Mouse (Mus musculus) brown adipose tissue, adult 24 weeks (tissue): ENCODE measurements around the gene Olfr630. TPM values are rescaled to one million over a fixed set of nuclear protein-coding genes. Genes with fewer than 3 reads are reported as not detected.
"Not testable (repeated sequence)": the region's sequence is repeated elsewhere in the genome, so short reads cannot be mapped to it uniquely, and the experiment has no call there.

Experiments
- H3K27ac ChIP-seq: fragments of 200-500 bp; replicated peaks from 2 replicates; pipeline ENCODE4 v1.5.1; 2012; ENCODE audit warnings: low read depth, mild to moderate bottlenecking, low read length
- H3K4me1 ChIP-seq: fragments of 200-500 bp; 2 replicates; pipeline ENCODE4 v1.6.1; 2012; ENCODE audit warnings: low read length, mixed read lengths; ENCODE audit not compliant: control insufficient read depth, insufficient read depth, insufficient read length
- H3K4me3 ChIP-seq: fragments of 200-500 bp; 2 replicates; pipeline ENCODE4 v1.5.1; 2012; ENCODE audit warnings: low read depth, mild to moderate bottlenecking, low read length, moderate library complexity; ENCODE audit not compliant: insufficient read depth
- polyA plus RNA-seq: library from polyadenylated mRNA; stranded (reverse); fragments of >200 nt; gene quantifications from 2 replicates; pipeline ENCODE4 v1.2.4, GENCODE M21; 2012; ENCODE audit not compliant: missing spikeins, insufficient read depth, insufficient read length

Olfr630 gene
- polyA plus RNA-seq, result not detected in 2 replicates

GRCm38 (mm10) chr7:103757233-103757632 is at the start of gene Olfr630:
TSS of gene Olfr630 (minus strand) at chr7:103757333.
- no peaks in the 10 kb centered on the region for H3K4me1 ChIP-seq
- no peak within 1 kb of the TSS for H3K4me3 ChIP-seq
- H3K27ac ChIP-seq, result no peak within 1 kb of the TSS

- Histone ChIP-seq H3K4me1 (no peaks in the 10 kb centered on the region), H3K4me3 (no peak overlapping the region), H3K27ac (no peak overlapping the region)
Measured at GRCm38 (mm10) chr7:103806856-103807255, 49.7 kb upstream of the Olfr630 start.

- Histone ChIP-seq H3K27ac (no peak overlapping the region), H3K4me1 (no peaks in the 10 kb centered on the region), H3K4me3 (no peak overlapping the region)
Measured at GRCm38 (mm10) chr7:103792669-103793388, 35.7 kb upstream of the Olfr630 start.

DNA sequence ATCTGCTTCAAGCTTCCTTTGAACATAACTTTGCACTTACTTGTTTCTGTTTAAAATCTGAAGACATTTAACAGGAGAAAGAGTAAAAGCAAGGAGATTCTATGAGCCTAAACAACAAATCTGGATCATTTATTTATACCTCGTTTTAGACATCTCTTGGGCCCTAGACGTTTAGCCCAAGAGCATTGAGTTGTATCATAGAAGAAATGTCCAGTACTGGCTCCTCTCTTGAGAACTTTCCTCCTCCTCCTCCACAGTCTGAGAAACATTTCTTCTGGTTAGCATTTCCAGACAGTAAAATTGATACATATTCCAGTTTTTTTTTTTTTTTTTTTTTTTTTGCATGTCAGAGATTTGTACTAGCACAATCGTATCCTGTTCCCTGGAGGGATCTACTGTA is 34.6 kb upstream of the Olfr630 start, which contains the start of gene Olfr67:
Gene Olfr67, minus strand, starts transcription at position 101 of the 400 bp plus-strand sequence.
- Histone ChIP-seq H3K27ac (no peak within 1 kb of the TSS), H3K4me3 (no peak within 1 kb of the TSS), H3K4me1 (no peaks in the 10 kb centered on the region)

GRCm38 (mm10) chr7:103779598-103779997 is 22.5 kb upstream of the Olfr630 start, which contains the start of gene Olfr68:
TSS of gene Olfr68 (minus strand) at chr7:103779698.
- Histone ChIP-seq H3K4me3 (no peak within 1 kb of the TSS), H3K27ac (no peak within 1 kb of the TSS), H3K4me1 (no peaks in the 10 kb centered on the region)

GRCm38 (mm10) chr7:103777652-103778051 is 20.5 kb upstream of the Olfr630 start:
- not testable (repeated sequence) for H3K4me1 ChIP-seq, H3K4me3 ChIP-seq, H3K27ac ChIP-seq

GRCm38 (mm10) chr7:103771494-103771893 is 14.4 kb upstream of the Olfr630 start, which contains the start of gene Olfr69:
TSS of gene Olfr69 (minus strand) at chr7:103771594.
- Histone ChIP-seq H3K4me1 (no peaks in the 10 kb centered on the region), H3K27ac (no peak within 1 kb of the TSS)

GRCm38 (mm10) chr7:103767687-103768086 is 10.6 kb upstream of the Olfr630 start:
- not testable (repeated sequence) for H3K27ac ChIP-seq, H3K4me1 ChIP-seq

More at GRCm38 (mm10) chr7:103771494-103771893, 14.4 kb upstream of the Olfr630 start, which contains the start of gene Olfr69:
- H3K4me3 ChIP-seq, result no peak within 1 kb of the TSS

DNA sequence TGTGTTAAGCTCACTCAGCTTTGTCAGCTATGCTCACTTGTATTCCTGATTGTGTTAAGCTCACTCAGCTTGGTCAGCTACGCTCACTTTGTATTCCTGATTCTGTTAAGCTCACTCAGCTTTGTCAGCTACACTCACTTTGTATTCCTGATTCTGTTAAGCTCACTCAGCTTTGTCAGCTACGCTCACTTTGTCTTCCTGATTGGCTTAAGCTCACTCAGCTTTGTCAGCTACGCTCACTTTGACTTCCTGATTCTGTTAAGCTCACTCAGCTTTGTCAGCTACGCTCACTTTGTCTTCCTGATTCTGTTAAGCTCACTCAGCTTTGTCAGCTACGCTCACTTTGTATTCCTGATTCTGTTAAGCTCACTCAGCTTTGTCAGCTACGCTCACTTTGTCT is 5.1 kb upstream of the Olfr630 start:
- not testable (repeated sequence) for H3K4me3 ChIP-seq, H3K4me1 ChIP-seq, H3K27ac ChIP-seq

More at GRCm38 (mm10) chr7:103767687-103768086, 10.6 kb upstream of the Olfr630 start:
- not testable (repeated sequence) for H3K4me3 ChIP-seq

GRCm38 (mm10) chr7:103744843-103745242 is 12.3 kb downstream of the Olfr630 start, which contains the start of gene Olfr629:
TSS of gene Olfr629 (minus strand) at chr7:103744943.
- Histone ChIP-seq H3K4me1 (no peaks in the 10 kb centered on the region), H3K27ac (no peak within 1 kb of the TSS), H3K4me3 (no peak within 1 kb of the TSS)

DNA sequence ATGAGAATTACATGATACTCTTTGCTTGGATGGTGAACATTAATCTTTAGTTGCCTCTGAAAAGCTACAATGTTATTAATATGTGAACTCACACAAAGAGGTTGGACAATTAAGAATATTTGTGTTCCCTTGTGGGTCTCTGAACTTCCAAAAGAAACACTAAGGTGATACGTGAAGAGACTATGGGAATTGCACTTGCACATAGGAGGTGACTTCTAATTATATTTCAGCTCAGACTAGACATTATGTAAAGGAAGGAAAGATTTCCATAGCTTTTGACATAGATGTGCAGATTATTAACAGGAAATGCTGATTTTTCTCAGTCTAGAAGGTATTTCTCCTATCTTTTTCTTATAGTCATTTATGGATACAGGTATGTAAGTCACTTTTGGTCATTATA is 27.1 kb downstream of the Olfr630 start, which contains the start of gene Olfr628:
Gene Olfr628, plus strand, starts transcription at position 301 of the 400 bp plus-strand sequence.
- no peak within 1 kb of the TSS for H3K4me3 ChIP-seq
- H3K27ac ChIP-seq, result no peak within 1 kb of the TSS
- no peaks in the 10 kb centered on the region for H3K4me1 ChIP-seq

- H3K4me3 ChIP-seq, H3K4me1 ChIP-seq, H3K27ac ChIP-seq: not testable (repeated sequence)
Measured at GRCm38 (mm10) chr7:103716398-103716797, 40.7 kb downstream of the Olfr630 start.

- Histone ChIP-seq H3K4me3 (no peak within 1 kb of the TSS), H3K27ac (no peak within 1 kb of the TSS), H3K4me1 (no peaks in the 10 kb centered on the region)
Measured at GRCm38 (mm10) chr7:103714371-103714770, 42.8 kb downstream of the Olfr630 start, which contains the start of gene Olfr243. TSS of gene Olfr243 (plus strand) at chr7:103714671.

DNA sequence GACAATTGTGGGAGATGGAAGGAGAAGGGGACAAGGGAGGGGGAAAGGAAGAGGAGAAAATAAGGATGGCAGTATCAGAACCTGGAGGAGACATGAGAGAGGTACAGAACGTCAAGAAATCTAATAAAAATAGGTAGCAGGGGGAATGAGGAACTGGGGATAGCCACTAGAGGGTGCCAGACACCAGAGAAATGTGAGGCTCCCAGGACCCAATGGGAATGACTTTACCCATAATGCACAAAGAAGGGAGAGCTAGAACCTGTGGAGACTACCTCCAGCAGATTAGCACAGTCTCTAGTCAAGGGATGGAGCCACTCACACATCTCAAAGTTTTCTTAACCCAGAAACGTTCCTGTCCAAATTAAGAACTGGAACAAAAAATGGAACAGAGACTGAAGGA is 45.1 kb downstream of the Olfr630 start:
- no peak overlapping the region for H3K27ac ChIP-seq
- H3K4me1 ChIP-seq, result no peaks in the 10 kb centered on the region
- no peak overlapping the region for H3K4me3 ChIP-seq
